Mouse (Mus musculus) myocyte (in vitro differentiated cells): ENCODE results near the gene Hba-a2. TPM values are rescaled to one million over a fixed set of nuclear protein-coding genes. Genes with fewer than 3 reads are reported as not detected.

ENCODE experiments used
- H3K27me3 ChIP-seq: one replicate; pipeline ENCODE4 v1.6.1; 2011; ENCODE audit not compliant: control insufficient read depth, insufficient read depth, insufficient read length
- H3K36me3 ChIP-seq: one replicate; pipeline ENCODE4 v1.6.1; 2011; ENCODE audit not compliant: control insufficient read depth, insufficient read depth
- H3K4me2 ChIP-seq: one replicate; pipeline ENCODE4 v1.6.1; 2011; ENCODE audit warnings: low read depth, control low read depth
- H3K4me3 ChIP-seq: one replicate; pipeline ENCODE4 v1.5.1; 2011; ENCODE audit warnings: mild to moderate bottlenecking, control low read depth, moderate library complexity
- H3K79me2 ChIP-seq: one replicate; pipeline ENCODE4 v1.6.1; 2011; ENCODE audit not compliant: control insufficient read depth, insufficient read depth
- H3ac ChIP-seq: one replicate; pipeline ENCODE4 v1.6.1; 2011; ENCODE audit not compliant: control insufficient read depth, insufficient read length
- CEBPB ChIP-seq: IDR thresholded peaks from 2 replicates; pipeline ENCODE4 v1.6.1; 2011; ENCODE audit warnings: mild to moderate bottlenecking, moderate library complexity; ENCODE audit not compliant: poor library complexity, insufficient read depth, severe bottlenecking
- E2F4 ChIP-seq: IDR thresholded peaks from one replicate; pipeline ENCODE4 v1.6.1; 2011; ENCODE audit warnings: mild to moderate bottlenecking, control low read depth, moderate library complexity; ENCODE audit not compliant: insufficient read depth
- MAX ChIP-seq: IDR thresholded peaks from one replicate; pipeline ENCODE4 v1.6.1; 2011; ENCODE audit warnings: low read depth, mild to moderate bottlenecking, control low read depth
- MYOD1 ChIP-seq, 3 experiments: IDR thresholded peaks; one replicate each; pipeline ENCODE4 v1.6.1; 2011; ENCODE audit warnings: control low read depth in 2 of 3, low read depth in 2 of 3, mild to moderate bottlenecking in 2 of 3, moderate library complexity in 1 of 3; ENCODE audit not compliant: insufficient read length in 2 of 3, control insufficient read depth in 1 of 3
- MYOG ChIP-seq, 3 experiments: IDR thresholded peaks; one replicate each; pipeline ENCODE4 v1.6.1; 2011; ENCODE audit warnings: control low read depth in 2 of 3, low read depth in 2 of 3, mild to moderate bottlenecking in 2 of 3; ENCODE audit not compliant: insufficient read length in 2 of 3, control insufficient read depth in 1 of 3, insufficient read depth in 1 of 3
- POLR2A ChIP-seq: IDR thresholded peaks from one replicate; pipeline ENCODE4 v1.6.1; 2011; ENCODE audit warnings: low read depth, mild to moderate bottlenecking, control low read depth, moderate library complexity; ENCODE audit not compliant: insufficient read length
- POLR2AphosphoS2 ChIP-seq: IDR thresholded peaks from one replicate; pipeline ENCODE4 v1.6.1; 2011; ENCODE audit warnings: low read depth, control low read depth; ENCODE audit not compliant: insufficient read length
- REST ChIP-seq: IDR thresholded peaks from one replicate; pipeline ENCODE4 v1.6.1; 2011; ENCODE audit warnings: mild to moderate bottlenecking, control low read depth, moderate library complexity; ENCODE audit not compliant: insufficient read depth, insufficient read length
- SRF ChIP-seq: IDR thresholded peaks from one replicate; pipeline ENCODE4 v1.6.1; 2011; ENCODE audit warnings: low read depth; ENCODE audit not compliant: control insufficient read depth, insufficient read length
- TCF12 ChIP-seq: IDR thresholded peaks from one replicate; pipeline ENCODE4 v1.6.1; 2011; ENCODE audit warnings: mild to moderate bottlenecking, control low read depth; ENCODE audit not compliant: poor library complexity, insufficient read depth, severe bottlenecking
- TCF3 ChIP-seq: IDR thresholded peaks from one replicate; pipeline ENCODE4 v1.6.1; 2011; ENCODE audit warnings: low read depth, control low read depth; ENCODE audit not compliant: insufficient read length
- USF1 ChIP-seq: IDR thresholded peaks from one replicate; pipeline ENCODE4 v1.6.1; 2011; ENCODE audit warnings: low read depth, mild to moderate bottlenecking, control low read depth, moderate library complexity
- polyA plus RNA-seq: library from polyadenylated mRNA; unstranded; fragments of >200 nt; fragmentation: generic; extraction: Trizol; gene quantifications from one replicate; pipeline ENCODE4 v1.2.1, GENCODE M21; 2012; ENCODE audit warnings: missing spikeins

Gene Hba-a2
- polyA plus RNA-seq, 1 experiment, result not detected

DNA sequence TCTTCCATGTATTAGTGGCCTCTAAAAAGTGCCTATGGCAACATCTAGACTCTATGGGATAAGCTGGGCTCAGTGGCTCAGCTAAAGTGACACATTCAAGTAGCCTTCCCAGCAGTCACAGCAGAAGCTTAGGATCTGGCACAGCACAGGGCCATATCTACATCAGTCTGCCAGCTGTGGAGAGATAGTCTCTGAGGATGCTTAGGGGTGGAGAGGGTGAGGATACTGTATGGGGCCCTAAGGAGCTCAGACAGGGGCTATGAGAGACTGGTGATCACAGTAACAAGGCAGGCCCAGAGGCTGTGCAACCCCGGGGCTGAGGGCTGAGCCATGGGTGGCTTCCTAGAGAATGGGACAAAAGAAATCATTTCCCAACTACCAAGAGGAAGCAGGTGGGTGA is 10.7 kb downstream of the Hba-a2 start:
- Histone ChIP-seq H3K27me3 (peaks cover 7% of the 10 kb centered on the region), H3K4me3 (no peak overlapping the region), H3K79me2 (no peaks in the 10 kb centered on the region), H3ac (no peak overlapping the region), H3K4me2 (no peak overlapping the region), H3K36me3 (no peaks in the 10 kb centered on the region)
- no peak for TF ChIP-seq TCF3
- TF ChIP-seq TCF12, result no peak
- TF ChIP-seq MYOG (IDR thresholded peaks at IDR 0.05; ENCODE audit: control insufficient read depth in 1 of 3, insufficient read depth in 1 of 3, insufficient read length in 2 of 3, low read depth in 2 of 3), result no peak
- no peak for TF ChIP-seq MAX
- no peak for TF ChIP-seq MYOD1 (IDR thresholded peaks at IDR 0.05; ENCODE audit: control insufficient read depth in 1 of 3, insufficient read length in 2 of 3, low read depth in 2 of 3)
- no peak for TF ChIP-seq SRF
- no peak for TF ChIP-seq POLR2A
- TF ChIP-seq REST, result no peak
- TF ChIP-seq USF1, result no peak
- no peak for TF ChIP-seq CEBPB
- TF ChIP-seq POLR2AphosphoS2, result no peak
- TF ChIP-seq E2F4, result no peak

DNA sequence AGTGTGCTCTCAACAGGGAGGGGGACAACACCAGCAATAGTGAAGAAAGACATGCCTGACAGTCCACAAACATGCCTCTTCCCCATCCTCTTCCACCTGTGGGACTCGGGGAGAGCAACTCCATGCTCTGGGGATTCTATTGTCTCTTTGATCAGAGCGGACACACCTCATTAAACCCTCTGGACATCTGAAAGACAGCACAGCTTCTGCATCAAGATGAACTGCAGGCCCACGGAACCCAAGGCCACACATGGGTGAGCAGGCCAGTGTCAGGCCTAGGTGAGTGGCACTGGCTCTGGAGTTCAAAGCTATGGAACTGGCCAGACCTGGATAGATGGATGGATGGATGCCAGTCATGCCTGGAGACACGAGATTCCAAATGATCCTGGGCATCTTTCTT is 13.2 kb downstream of the Hba-a2 start:
- Histone ChIP-seq H3K27me3 (no peaks in the 10 kb centered on the region), H3K36me3 (no peaks in the 10 kb centered on the region), H3K4me2 (no peak overlapping the region), H3K4me3 (no peak overlapping the region), H3ac (no peak overlapping the region), H3K79me2 (no peaks in the 10 kb centered on the region)
- TF ChIP-seq POLR2AphosphoS2, result no peak
- TF ChIP-seq SRF, result no peak
- no peak for TF ChIP-seq MAX
- no peak for TF ChIP-seq MYOD1 (IDR thresholded peaks at IDR 0.05; ENCODE audit: control insufficient read depth in 1 of 3, insufficient read length in 2 of 3, low read depth in 2 of 3)
- TF ChIP-seq REST, result no peak
- TF ChIP-seq TCF3, result no peak
- TF ChIP-seq TCF12, result no peak
- TF ChIP-seq USF1, result no peak
- no peak for TF ChIP-seq E2F4
- no peak for TF ChIP-seq POLR2A

DNA sequence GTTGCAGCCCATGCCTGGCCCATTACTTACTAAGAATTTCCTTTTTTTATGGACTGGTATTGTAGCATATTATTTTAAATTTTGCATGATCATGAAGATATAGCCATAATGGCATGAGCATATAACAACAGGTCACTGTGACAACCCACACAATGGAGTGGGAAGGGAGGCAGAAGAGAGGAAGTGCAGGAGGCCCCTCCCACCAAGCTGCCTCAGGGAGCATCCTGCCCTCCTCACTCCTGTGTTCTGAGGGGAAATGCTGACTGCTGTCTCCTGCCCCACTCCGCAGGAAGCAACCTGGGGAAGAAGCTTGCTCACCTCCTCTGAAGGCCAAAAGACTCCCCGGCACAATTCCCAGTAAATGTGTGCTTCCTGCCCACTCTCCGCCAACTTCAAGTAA is 13.6 kb downstream of the Hba-a2 start:
- H3K36me3 ChIP-seq, result no peaks in the 10 kb centered on the region
- TF ChIP-seq USF1, result no peak
- TF ChIP-seq MYOG (IDR thresholded peaks at IDR 0.05; ENCODE audit: control insufficient read depth in 1 of 3, insufficient read depth in 1 of 3, insufficient read length in 2 of 3, low read depth in 2 of 3), result no peak
- TF ChIP-seq TCF3, result no peak
- no peak for TF ChIP-seq POLR2AphosphoS2
- TF ChIP-seq E2F4, result no peak
- no peak for TF ChIP-seq TCF12
- no peak for TF ChIP-seq CEBPB
- no peak for TF ChIP-seq POLR2A
- no peak for TF ChIP-seq SRF
- no peak for TF ChIP-seq REST
- no peak for TF ChIP-seq MAX
- no peak for TF ChIP-seq MYOD1 (IDR thresholded peaks at IDR 0.05; ENCODE audit: control insufficient read depth in 1 of 3, insufficient read length in 2 of 3, low read depth in 2 of 3)
- H3K4me3 ChIP-seq, result no peak overlapping the region
- no peaks in the 10 kb centered on the region for H3K79me2 ChIP-seq
- no peak overlapping the region for H3K4me2 ChIP-seq
- H3K27me3 ChIP-seq, result no peaks in the 10 kb centered on the region
- no peak overlapping the region for H3ac ChIP-seq

DNA sequence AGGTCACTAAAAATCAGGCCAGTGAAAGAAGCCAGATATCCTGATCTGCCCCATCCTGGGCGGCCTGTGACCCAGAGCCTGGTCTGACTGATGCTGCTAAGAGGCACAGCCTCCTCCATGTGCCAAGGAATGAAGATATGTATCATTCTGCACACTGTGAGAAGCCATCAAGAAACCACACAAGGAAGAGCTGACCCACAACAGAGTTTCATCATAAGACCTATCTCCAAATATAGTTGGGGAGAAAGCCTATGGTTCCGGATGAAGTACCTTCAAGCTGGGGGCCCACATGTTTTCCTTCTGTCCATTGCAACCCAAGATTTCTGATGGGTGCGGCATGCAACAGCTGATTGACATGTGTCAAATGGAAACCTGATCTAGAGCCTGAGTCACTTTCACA is 19.7 kb downstream of the Hba-a2 start:
- Histone ChIP-seq H3K79me2 (no peaks in the 10 kb centered on the region), H3K36me3 (no peaks in the 10 kb centered on the region), H3K27me3 (no peaks in the 10 kb centered on the region)

More for the DNA sequence above, 19.7 kb downstream of the Hba-a2 start:
- Histone ChIP-seq H3ac (no peak overlapping the region), H3K4me2 (no peak overlapping the region), H3K4me3 (no peak overlapping the region)
- TF ChIP-seq MYOD1 (IDR thresholded peaks at IDR 0.05; ENCODE audit: control insufficient read depth in 1 of 3, insufficient read length in 2 of 3, low read depth in 2 of 3) (no peak), CEBPB (no peak), TCF12 (no peak), REST (no peak), POLR2AphosphoS2 (no peak), USF1 (no peak), E2F4 (no peak), POLR2A (no peak), SRF (no peak), MYOG (IDR thresholded peaks at IDR 0.05; ENCODE audit: control insufficient read depth in 1 of 3, insufficient read depth in 1 of 3, insufficient read length in 2 of 3, low read depth in 2 of 3) (no peak), TCF3 (no peak), MAX (no peak)
